Mouse (Mus musculus) adrenal gland, postnatal 14 days (tissue): Measurements from ENCODE around the gene Scd2. TPM values are rescaled to one million over a fixed set of nuclear protein-coding genes. Genes with fewer than 3 reads are reported as not detected.

Source experiments
- microRNA-seq, 2 experiments: library from miRNA; unstranded; fragments of <30 nt; microRNA quantifications; one replicate each; pipeline ENCODE4 v1.2.0; 2021
- total RNA-seq: library from RNA; stranded (reverse); gene quantifications from 2 replicates; pipeline ENCODE4 v1.2.3, GENCODE M21; 2021

The Scd2 gene
- total RNA-seq, 1 experiment from 2014 or later: 408 TPM

Small RNA genes lying within 50 kb of the gene (microRNA-seq; reads per million reads assigned to microRNA genes)
- gene Mir5114: 2.6 to 4.6 reads per million in 2 experiments

Other genes with a start within 250 kb of the Scd2 start
- gene Erlin1, start 223.9 kb upstream of the Scd2 start, total RNA-seq: 18.4 and 20.0 TPM in 2 replicates
- 60.3 and 61.7 TPM in 2 replicates for gene Chuk, start 186.2 kb upstream of the Scd2 start, total RNA-seq
- gene Cwf19l1, start 157.8 kb upstream of the Scd2 start, total RNA-seq: 20.4 and 27.1 TPM in 2 replicates
- 27.5 and 34.5 TPM in 2 replicates for gene Bloc1s2, start 147.2 kb upstream of the Scd2 start, total RNA-seq
- gene Pkd2l1, start 101.2 kb upstream of the Scd2 start, total RNA-seq: not detected in 2 replicates
- 0.15 TPM in 1 of 2 replicates, not detected in the other for gene Scd3, start 90.4 kb upstream of the Scd2 start, total RNA-seq
- 2.2 and 2.9 TPM in 2 replicates for gene Scd4, start 39.4 kb downstream of the Scd2 start, total RNA-seq
- 186 and 262 TPM in 2 replicates for gene Scd1, start 114.2 kb downstream of the Scd2 start, total RNA-seq
- 0.11 and 0.19 TPM in 2 replicates for gene Wnt8b, start 199.8 kb downstream of the Scd2 start, total RNA-seq